Mouse (Mus musculus) small intestine, adult 2 months (tissue): Measurements from ENCODE around the gene Dirc2.

Experiments used
- CTCF ChIP-seq: fragments of 200-500 bp; IDR thresholded peaks from 2 replicates; pipeline ENCODE4 v1.5.1; 2012; ENCODE audit warnings: low read depth, mild to moderate bottlenecking, control low read depth, inconsistent platforms, low read length, moderate library complexity, mixed read lengths; ENCODE audit not compliant: insufficient replicate concordance, insufficient read length; ENCODE audit errors: extremely low read depth
- POLR2A ChIP-seq: fragments of 200-500 bp; IDR thresholded peaks from 2 replicates; pipeline ENCODE4 v1.6.1; 2012; ENCODE audit warnings: low read depth, mild to moderate bottlenecking, control low read depth, inconsistent platforms, low read length, moderate library complexity

- no peak for TF ChIP-seq CTCF
- no peak for TF ChIP-seq POLR2A
These were observed 18.0 kb upstream of the Dirc2 start for GRCm38 (mm10) chr16:35787163-35787562.
